Comparison of ENCODE assay signal across 24 mouse cellular contexts in the genomic region with DNA sequence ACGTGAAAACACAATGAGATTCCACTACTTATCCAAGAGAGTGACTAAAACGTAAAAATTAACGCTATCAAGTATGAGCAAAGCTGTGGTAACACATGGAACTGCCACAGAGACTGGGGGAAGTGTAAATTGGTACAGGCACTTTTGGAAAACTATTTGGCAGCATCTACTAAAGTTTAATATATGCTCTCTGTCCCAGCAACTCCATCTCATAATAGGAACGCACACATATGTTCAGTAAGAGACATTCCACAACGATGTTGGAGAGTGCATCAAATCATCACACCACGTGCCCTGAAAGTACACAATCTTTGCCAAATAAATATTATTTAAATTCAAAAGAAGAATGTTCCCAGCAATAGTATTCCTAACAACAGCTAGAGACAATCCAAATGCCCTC.
DNase-seq lines count a peak whose midpoint lies in the region; ATAC-seq and TF ChIP-seq lines count a peak whose summit lies in the region.
"Had no signal": no experiment of that assay in that cellular context is flagged by ENCODE, and none has a peak within 500 bp of the region (broad histone marks: within the 10 kb centered on the region; RNA-seq: fewer than 3 reads in every experiment).

No protein-coding gene starts in this region.

- H3K27ac ChIP-seq in forebrain, embryonic 15.5 days (replicated peaks): peak overlapping the region; percentile 49
- H3K27ac ChIP-seq in forebrain, embryonic 11.5 days (ENCODE audit: low read depth, low read length): no peak overlapping the region
- no peak overlapping the region for H3K27ac ChIP-seq in forebrain, postnatal 0 days (ENCODE audit: low read depth, low read length)
- H3K27ac ChIP-seq: embryonic facial prominence, embryonic 10.5 days; embryonic facial prominence, embryonic 13.5 days; hindbrain, embryonic 12.5 days; hindbrain, embryonic 15.5 days had no signal

- WGBS in forebrain, embryonic 15.5 days: 62% methylated on average over 6 of the region's 6 CpGs
- WGBS in forebrain, embryonic 11.5 days: 90% methylated on average over 6 of the region's 6 CpGs
- WGBS in forebrain, postnatal 0 days: 60% methylated on average over 6 of the region's 6 CpGs

- TF ChIP-seq POLR2A in brain, embryonic 14.5 days (IDR thresholded peaks at IDR 0.05; ENCODE audit: borderline replicate concordance, extremely low read depth, insufficient read depth, insufficient read length, poor library complexity, severe bottlenecking): no peak

- no peak overlapping the region for H3K9ac ChIP-seq in forebrain, embryonic 15.5 days (replicated peaks)
- no peak overlapping the region for H3K9ac ChIP-seq in forebrain, embryonic 11.5 days (ENCODE audit: low read length)
- H3K9ac ChIP-seq in forebrain, postnatal 0 days: no peak overlapping the region
- H3K9ac ChIP-seq: embryonic facial prominence, embryonic 13.5 days; hindbrain, embryonic 12.5 days; hindbrain, embryonic 15.5 days had no signal

- H3K4me2 ChIP-seq in forebrain, embryonic 15.5 days (replicated peaks): no peak overlapping the region
- H3K4me2 ChIP-seq in forebrain, embryonic 11.5 days (ENCODE audit: low read depth, low read length, severe bottlenecking): no peak overlapping the region
- H3K4me2 ChIP-seq in forebrain, postnatal 0 days (ENCODE audit: low read depth): no peak overlapping the region
- H3K4me2 ChIP-seq: embryonic facial prominence, embryonic 13.5 days; heart, embryonic 11.5 days; hindbrain, embryonic 12.5 days; hindbrain, embryonic 15.5 days had no signal

- H3K4me1 ChIP-seq in forebrain, embryonic 15.5 days: peaks cover 38% of the 10 kb centered on the region
- H3K4me1 ChIP-seq in forebrain, embryonic 11.5 days (replicated peaks; ENCODE audit: control insufficient read depth, insufficient read depth, low read length): peaks cover 3% of the 10 kb centered on the region; the same call in 1 of the 2 replicates
- H3K4me1 ChIP-seq in forebrain, postnatal 0 days (ENCODE audit: insufficient read depth): peaks cover 6% of the 10 kb centered on the region; the same call in 1 of the 2 replicates

- no peak overlapping the region for H3K4me3 ChIP-seq in forebrain, embryonic 15.5 days
- no peak overlapping the region for H3K4me3 ChIP-seq in forebrain, embryonic 11.5 days (ENCODE audit: low read depth, low read length)
- no peak overlapping the region for H3K4me3 ChIP-seq in forebrain, postnatal 0 days (ENCODE audit: low read depth, low read length)
- H3K4me3 ChIP-seq: embryonic facial prominence, embryonic 10.5 days; embryonic facial prominence, embryonic 13.5 days; erythroblast, embryonic 14.5 days; hindbrain, embryonic 12.5 days; hindbrain, embryonic 15.5 days had no signal

- peak; percentile 73 for ATAC-seq in forebrain, embryonic 15.5 days (replicated peaks)
- ATAC-seq in forebrain, embryonic 11.5 days (replicated peaks; ENCODE audit: low FRiP score): no peak
- ATAC-seq in forebrain, postnatal 0 days: peak; percentile 91
- no peak for ATAC-seq in megakaryocyte progenitor cell, adult 5-6 weeks (replicated peaks; ENCODE audit: poor library complexity)
- ATAC-seq: CD4-positive, CD25-positive, alpha-beta regulatory T cell, adult 4 months; intestine, postnatal 0 days had no signal

- DNase-seq in forebrain, embryonic 11.5 days (ENCODE audit: low spot score): no peak
- DNase-seq in brain, adult 2 months (ENCODE audit: low read depth, low spot score): peak; percentile 13
- DNase-seq in brain, embryonic 14.5 days (ENCODE audit: low read depth): peak; percentile 62
- DNase-seq in forebrain, postnatal 0 days: peak; percentile 58
- DNase-seq: adrenal gland, adult 2 months; adrenal gland, postnatal 14 days; cerebellum, adult 11-12 months; cerebellum, adult 8-10 months; cerebellum, postnatal 10 days; cerebellum, postnatal 36 days; embryo, embryonic 11 days; gastrocnemius, postnatal 10 days; heart, adult 11 months; kidney, adult 2 months had no signal

- H3K9me3 ChIP-seq in forebrain, embryonic 15.5 days: no peaks in the 10 kb centered on the region
- no peaks in the 10 kb centered on the region for H3K9me3 ChIP-seq in forebrain, embryonic 11.5 days (ENCODE audit: control insufficient read depth, low read length)
- no peaks in the 10 kb centered on the region for H3K9me3 ChIP-seq in forebrain, postnatal 0 days (ENCODE audit: low read length)
- H3K9me3 ChIP-seq: embryonic facial prominence, embryonic 13.5 days; hindbrain, embryonic 15.5 days had no signal

- H3K27me3 ChIP-seq in forebrain, embryonic 15.5 days: no peaks in the 10 kb centered on the region
- H3K27me3 ChIP-seq in forebrain, embryonic 11.5 days (ENCODE audit: control insufficient read depth, insufficient read depth, low read length): no peaks in the 10 kb centered on the region
- H3K27me3 ChIP-seq in forebrain, postnatal 0 days (ENCODE audit: insufficient read depth, low read length): no peaks in the 10 kb centered on the region
- H3K27me3 ChIP-seq: embryonic facial prominence, embryonic 13.5 days; hindbrain, embryonic 12.5 days; hindbrain, embryonic 15.5 days had no signal

- H3K36me3 ChIP-seq in forebrain, embryonic 15.5 days: no peaks in the 10 kb centered on the region
- no peaks in the 10 kb centered on the region for H3K36me3 ChIP-seq in forebrain, embryonic 11.5 days (ENCODE audit: control insufficient read depth, insufficient read depth, low read length)
- no peaks in the 10 kb centered on the region for H3K36me3 ChIP-seq in forebrain, postnatal 0 days (ENCODE audit: insufficient read depth)
- H3K36me3 ChIP-seq: hindbrain, embryonic 15.5 days had no signal

- TF ChIP-seq CTCF in brain, embryonic 14.5 days (IDR thresholded peaks at IDR 0.05; ENCODE audit: borderline replicate concordance, extremely low read depth, insufficient read depth, insufficient read length): no peak
- TF ChIP-seq CTCF in forebrain, postnatal 0 days (IDR thresholded peaks at IDR 0.05; ENCODE audit: low read depth): no peak

Comparison
In these comparisons a context has a peak if more than half of its experiments do, and no peak if none do; other contexts are left out.
1. ATAC-seq: peak in forebrain, embryonic 15.5 days (single experiment) and forebrain, postnatal 0 days (single experiment); none in forebrain, embryonic 11.5 days (single experiment) and megakaryocyte progenitor cell, adult 5-6 weeks (single experiment).